Mouse (Mus musculus) small intestine, adult 2 months (tissue): Measurements from ENCODE around the gene Ccin. TPM values are rescaled to one million over a fixed set of nuclear protein-coding genes. Genes with fewer than 3 reads are reported as not detected.

Experiments
- H3K27ac ChIP-seq: fragments of 200-500 bp; 2 replicates; pipeline ENCODE4 v1.5.1; 2012; ENCODE audit warnings: low read depth, low read length, control low read depth, inconsistent platforms; ENCODE audit not compliant: insufficient read depth
- H3K27me3 ChIP-seq: fragments of 200-500 bp; 2 replicates; pipeline ENCODE4 v1.6.1; 2012; ENCODE audit warnings: mild to moderate bottlenecking, moderate library complexity, low read length, inconsistent platforms; ENCODE audit not compliant: control insufficient read depth, insufficient read depth
- H3K36me3 ChIP-seq: fragments of 200-500 bp; 2 replicates; pipeline ENCODE4 v1.6.1; 2012; ENCODE audit warnings: mild to moderate bottlenecking, low read length, control low read depth, inconsistent platforms; ENCODE audit not compliant: control insufficient read depth, insufficient read depth
- H3K4me1 ChIP-seq: fragments of 200-500 bp; 2 replicates; pipeline ENCODE4 v1.6.1; 2012; ENCODE audit warnings: low read length, inconsistent platforms, mixed read lengths; ENCODE audit not compliant: control insufficient read depth, insufficient read depth, insufficient read length
- H3K4me3 ChIP-seq: fragments of 200-500 bp; 2 replicates; pipeline ENCODE4 v1.5.1; 2012; ENCODE audit warnings: low read depth, mild to moderate bottlenecking, control low read depth, inconsistent platforms, low read length, moderate library complexity
- CTCF ChIP-seq: fragments of 200-500 bp; IDR thresholded peaks from 2 replicates; pipeline ENCODE4 v1.5.1; 2012; ENCODE audit warnings: low read depth, mild to moderate bottlenecking, control low read depth, inconsistent platforms, low read length, moderate library complexity, mixed read lengths; ENCODE audit not compliant: insufficient replicate concordance, insufficient read length; ENCODE audit errors: extremely low read depth
- POLR2A ChIP-seq: fragments of 200-500 bp; IDR thresholded peaks from 2 replicates; pipeline ENCODE4 v1.6.1; 2012; ENCODE audit warnings: low read depth, mild to moderate bottlenecking, control low read depth, inconsistent platforms, low read length, moderate library complexity
- WGBS: fragments of 180-500 bp; shearing (Covaris S2); methylation state at CpG from one replicate; pipeline ENCODE4 v1.1.7; 2018; 5-methylcytosine and 5-hydroxymethylcytosine counted together
- polyA plus RNA-seq: library from polyadenylated mRNA; depleted of rRNA; stranded (reverse); fragments of >200 nt; gene quantifications from 2 replicates; pipeline ENCODE4 v1.2.3, GENCODE M21; 2012

Ccin gene
- polyA plus RNA-seq, 1 experiment, result not detected

DNA sequence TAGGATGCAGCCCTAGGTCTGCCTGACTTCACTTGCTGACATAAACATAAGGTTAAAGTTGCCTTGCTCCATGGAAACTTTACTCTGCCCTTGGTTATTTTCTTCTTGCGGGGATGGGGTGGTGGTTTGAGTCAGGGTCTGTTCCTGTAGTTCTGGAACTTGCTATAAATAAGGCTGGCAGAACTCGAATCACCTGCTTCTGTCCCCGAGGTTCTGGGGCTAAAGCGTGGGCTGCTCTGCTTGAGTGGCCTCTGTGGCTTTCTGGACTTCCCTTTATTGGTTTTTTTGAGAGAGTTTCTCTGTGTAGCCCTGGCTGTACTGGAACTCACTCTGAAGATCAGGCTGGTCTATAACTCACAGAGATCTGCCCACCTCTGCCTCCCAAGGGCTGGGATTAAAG, 32.8 kb downstream of the Ccin start:
- Histone ChIP-seq H3K36me3 (peaks cover 21% of the 10 kb centered on the region), H3K4me3 (no peak overlapping the region), H3K4me1 (peaks cover 22% of the 10 kb centered on the region), H3K27me3 (no peaks in the 10 kb centered on the region), H3K27ac (no peak overlapping the region)
- no peak for TF ChIP-seq POLR2A
- TF ChIP-seq CTCF, result no peak
- 62% methylated on average over 4 of the region's 4 CpGs for WGBS

DNA sequence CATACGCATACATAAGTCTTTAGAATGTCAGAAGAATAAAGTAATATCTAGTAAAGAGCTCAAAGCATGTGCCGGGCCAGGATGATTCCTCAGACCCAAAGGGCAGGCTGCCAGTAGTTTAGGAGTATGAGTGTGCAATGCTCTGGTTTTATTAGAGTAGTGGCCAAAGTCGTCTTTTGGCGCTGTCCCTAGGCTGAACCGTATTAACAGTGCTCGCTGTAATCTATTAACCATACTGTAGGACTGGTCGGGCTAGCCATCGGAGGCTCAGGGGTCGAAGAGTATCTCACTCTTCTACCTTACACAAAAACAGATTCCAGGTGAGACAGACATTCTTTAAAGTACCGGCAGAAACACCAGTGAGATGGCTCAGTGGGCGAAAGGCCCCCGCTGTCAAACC, 33.5 kb downstream of the Ccin start:
- peaks cover 25% of the 10 kb centered on the region for H3K36me3 ChIP-seq
- no peak overlapping the region for H3K27ac ChIP-seq
- H3K27me3 ChIP-seq, result no peaks in the 10 kb centered on the region
- WGBS, result 44% methylated on average over 12 of the region's 12 CpGs
- no peak for TF ChIP-seq POLR2A
- TF ChIP-seq CTCF, result no peak
- H3K4me3 ChIP-seq, result no peak overlapping the region
- H3K4me1 ChIP-seq, result peaks cover 22% of the 10 kb centered on the region

DNA sequence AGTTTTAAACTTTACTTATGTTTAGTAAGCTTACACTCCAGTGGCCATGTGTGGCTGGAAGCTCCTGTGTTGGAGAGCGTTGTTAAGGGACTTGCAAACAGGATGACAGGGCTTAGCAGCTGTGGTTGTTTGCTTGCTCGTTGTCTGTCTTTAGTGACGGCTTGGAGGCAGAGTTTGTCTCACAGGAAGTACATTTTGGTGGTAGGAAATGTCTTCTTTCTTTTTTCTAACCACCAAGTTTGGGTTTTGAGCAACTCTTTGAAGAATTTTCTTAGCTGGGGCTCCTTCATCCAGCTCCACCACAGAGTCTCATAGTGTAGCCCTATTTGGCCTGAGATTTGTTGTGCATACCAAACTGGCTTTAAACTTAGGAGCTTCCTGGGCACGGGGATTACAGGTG, 39.0 kb downstream of the Ccin start:
- 72% methylated on average over 4 of the region's 4 CpGs for WGBS
- Histone ChIP-seq H3K36me3 (peaks cover 68% of the 10 kb centered on the region), H3K27ac (no peak overlapping the region), H3K4me1 (peaks cover 5% of the 10 kb centered on the region; the same call in 1 of the 2 replicates), H3K4me3 (no peak overlapping the region), H3K27me3 (no peaks in the 10 kb centered on the region)
- TF ChIP-seq CTCF (no peak), POLR2A (no peak)

DNA sequence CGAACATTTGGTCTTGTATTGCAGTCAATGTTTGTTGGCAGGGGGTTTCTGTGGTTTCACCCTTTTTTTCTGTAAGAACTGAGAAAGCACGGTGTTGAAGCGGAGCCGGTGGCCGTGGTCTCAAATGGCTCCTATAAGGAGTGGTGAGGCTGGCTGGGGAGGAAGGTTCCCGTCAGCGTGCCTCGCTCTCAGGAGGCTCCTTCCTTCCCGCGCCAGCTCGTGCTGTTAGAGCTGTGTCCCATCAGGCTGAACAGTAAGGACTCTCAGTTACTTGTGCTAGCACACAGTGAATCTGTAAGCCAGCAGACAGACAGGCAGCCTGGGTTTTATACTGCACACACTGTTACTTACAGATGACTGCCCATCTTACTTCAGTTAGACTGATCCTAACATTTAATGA, 39.5 kb downstream of the Ccin start:
- peaks cover 72% of the 10 kb centered on the region for H3K36me3 ChIP-seq
- WGBS, result 83% methylated on average over 11 of the region's 11 CpGs
- H3K4me1 ChIP-seq, result peaks cover 3% of the 10 kb centered on the region; the same call in 1 of the 2 replicates
- no peak for TF ChIP-seq POLR2A
- no peak for TF ChIP-seq CTCF
- no peak overlapping the region for H3K27ac ChIP-seq
- no peak overlapping the region for H3K4me3 ChIP-seq
- no peaks in the 10 kb centered on the region for H3K27me3 ChIP-seq

DNA sequence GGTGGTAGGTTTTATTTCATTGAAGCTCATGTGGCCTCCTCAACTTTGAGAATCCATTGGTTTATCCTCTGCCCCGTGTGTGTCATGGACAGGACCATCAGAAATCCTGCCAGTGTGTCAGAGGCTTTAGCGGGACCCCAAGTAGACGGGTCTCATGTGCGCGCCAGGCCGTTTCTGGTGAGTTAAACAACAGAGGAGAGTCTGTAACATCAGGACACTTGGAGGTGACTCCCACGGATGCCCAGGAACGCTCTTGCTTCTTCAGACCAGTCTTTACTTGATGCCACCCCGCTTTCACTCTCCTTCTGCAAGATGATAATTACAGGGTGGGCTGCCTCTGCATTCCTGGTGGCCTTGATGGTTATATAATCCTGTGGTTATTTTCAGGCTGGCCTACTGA, 40.4 kb downstream of the Ccin start:
- peaks cover 79% of the 10 kb centered on the region for H3K36me3 ChIP-seq
- 95% methylated on average over 9 of the region's 9 CpGs for WGBS
- H3K27ac ChIP-seq, result no peak overlapping the region
- no peaks in the 10 kb centered on the region for H3K4me1 ChIP-seq
- no peaks in the 10 kb centered on the region for H3K27me3 ChIP-seq
- TF ChIP-seq CTCF (no peak), POLR2A (no peak)
- H3K4me3 ChIP-seq, result no peak overlapping the region

DNA sequence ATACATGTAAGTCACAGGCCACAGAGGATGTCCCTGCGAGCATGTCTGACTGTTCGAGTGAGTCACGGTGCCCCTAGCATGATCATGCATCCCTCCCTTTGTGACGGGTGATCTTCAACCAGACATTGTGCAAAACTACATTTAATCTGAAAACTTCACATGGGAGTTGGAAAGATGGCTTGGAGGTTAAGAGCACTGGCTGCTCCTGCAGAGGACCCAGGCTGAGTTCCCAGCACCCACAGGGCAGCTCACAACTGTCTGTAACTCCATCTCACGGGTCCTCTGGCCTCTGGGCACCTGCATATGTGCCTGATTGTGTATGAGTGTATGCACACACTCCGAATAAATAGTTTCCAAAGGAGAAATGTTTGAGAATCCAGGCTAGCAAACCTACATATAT, 41.0 kb downstream of the Ccin start:
- Histone ChIP-seq H3K4me1 (no peaks in the 10 kb centered on the region), H3K4me3 (no peak overlapping the region), H3K27ac (no peak overlapping the region), H3K27me3 (no peaks in the 10 kb centered on the region), H3K36me3 (peaks cover 77% of the 10 kb centered on the region)
- TF ChIP-seq CTCF (no peak), POLR2A (no peak)
- WGBS, result 97% methylated on average over 6 of the region's 6 CpGs

DNA sequence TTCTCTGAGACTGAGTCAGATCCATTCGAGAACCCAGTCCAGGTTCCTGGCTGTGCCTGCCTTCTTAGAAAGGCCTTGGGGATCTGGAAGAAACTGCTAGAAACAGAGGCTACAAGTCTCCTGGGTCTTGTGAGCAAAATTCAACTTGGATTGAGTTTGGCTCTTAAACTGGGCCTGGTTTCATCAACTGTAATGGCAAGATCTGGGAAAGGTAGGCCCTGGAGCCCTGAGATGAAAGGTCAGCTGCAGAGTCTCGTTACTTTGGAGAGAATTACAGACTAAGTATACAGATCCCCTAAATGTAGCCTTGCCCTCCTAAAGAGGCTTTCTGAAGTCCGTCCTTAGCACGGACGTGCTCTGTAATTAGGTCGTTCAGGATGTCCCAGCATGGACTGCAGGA, 42.3 kb downstream of the Ccin start:
- Histone ChIP-seq H3K4me1 (no peaks in the 10 kb centered on the region; the same call in 1 of the 2 replicates), H3K4me3 (no peak overlapping the region), H3K36me3 (peaks cover 75% of the 10 kb centered on the region), H3K27ac (no peak overlapping the region), H3K27me3 (no peaks in the 10 kb centered on the region)
- WGBS, result 90% methylated on average over 6 of the region's 6 CpGs
- no peak for TF ChIP-seq POLR2A
- TF ChIP-seq CTCF, result no peak
